Mouse (Mus musculus) frontal cortex, postnatal 25 days (tissue): ENCODE results near the gene 1700080E11Rik.
"Not testable (repeated sequence)": the region's sequence is repeated elsewhere in the genome, so short reads cannot be mapped to it uniquely, and the experiment has no call there.

Source experiments
- DNase-seq, 2 experiments: peaks; one replicate each; pipeline ENCODE4 v3.0.0; 2022; ENCODE audit warnings: low spot score in 2 of 2

Gene 1700080E11Rik

DNA sequence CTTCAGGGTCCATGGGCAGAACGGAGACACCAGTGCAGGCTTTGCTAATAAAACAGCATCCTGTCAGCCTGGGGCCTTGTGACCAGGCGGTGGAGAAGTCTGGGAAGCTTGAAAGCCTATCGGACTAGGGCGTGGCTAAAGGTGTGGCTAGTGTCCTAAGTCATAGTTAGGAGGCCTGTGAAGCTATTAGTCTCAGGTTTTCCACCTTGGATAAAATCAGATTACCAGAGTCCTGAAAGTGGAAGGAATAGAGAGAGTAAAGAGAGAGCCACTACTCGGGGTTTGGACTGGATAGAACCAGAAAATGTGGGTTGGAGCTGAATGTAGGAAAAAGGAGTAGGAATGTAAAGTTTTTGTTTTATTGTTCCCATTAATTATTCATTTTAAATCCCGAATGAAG, at the start of gene 1700080E11Rik:
Gene 1700080E11Rik (minus strand): TSS at position 101 of the 400 bp plus-strand sequence.
- DNase-seq: no peak

DNA sequence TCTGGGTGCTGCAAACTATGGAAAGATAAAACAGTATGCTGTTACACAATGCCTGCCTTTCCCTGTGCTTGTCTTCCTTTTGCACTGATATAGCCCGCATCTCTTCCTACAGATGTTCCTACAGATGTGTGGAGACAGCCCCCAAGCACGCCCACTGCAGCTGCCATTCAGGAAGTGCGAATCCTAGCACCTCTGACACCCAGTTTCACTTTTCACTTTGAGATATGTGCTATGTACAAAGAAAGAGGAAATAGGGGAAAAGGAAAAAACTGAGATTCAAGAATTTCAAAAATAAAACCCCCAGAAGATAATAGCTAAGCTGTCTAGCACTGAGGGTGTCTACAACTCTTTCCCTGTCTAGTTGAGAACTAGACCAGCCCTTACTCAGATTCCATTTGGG, 41.8 kb upstream of the 1700080E11Rik start:
- no peak for DNase-seq

DNA sequence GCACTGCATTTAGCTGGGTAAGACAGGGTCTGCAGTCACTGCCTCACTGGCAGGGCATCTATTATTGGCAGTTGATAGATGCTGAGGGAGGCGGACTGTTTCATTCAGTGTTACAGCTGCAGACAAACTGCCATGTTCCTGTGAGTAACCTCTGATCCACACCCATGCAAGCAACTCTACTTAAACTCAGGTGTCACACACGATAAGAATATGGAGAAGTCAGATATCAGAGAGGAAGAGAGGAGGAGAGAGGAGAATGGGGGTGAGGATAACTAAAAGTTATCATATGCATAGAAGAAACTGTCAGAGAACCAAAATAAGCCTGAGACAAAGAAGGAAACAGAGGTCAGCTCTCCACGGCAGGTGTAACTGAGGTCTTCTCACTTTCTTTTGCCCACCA, 37.5 kb upstream of the 1700080E11Rik start:
- no peak for DNase-seq

DNA sequence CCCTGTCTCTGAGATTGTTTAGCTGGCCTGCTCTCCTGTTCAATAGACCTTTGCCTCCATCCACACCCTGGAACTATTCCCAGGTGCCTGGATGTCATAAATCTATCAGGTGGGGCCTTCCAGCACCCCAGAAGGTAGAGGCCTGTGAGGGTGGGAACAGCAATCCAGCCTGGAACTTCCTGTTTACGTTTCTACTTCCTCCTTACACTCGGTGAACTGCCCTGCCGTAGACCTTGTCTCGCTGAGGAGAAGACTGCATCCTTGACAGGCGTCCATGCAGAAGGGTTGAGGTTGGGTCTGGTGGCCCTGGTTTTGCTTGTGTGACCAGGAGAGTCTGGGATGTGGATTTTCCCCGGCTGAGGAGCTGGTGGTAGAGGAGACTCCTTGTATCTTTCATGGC, 5.7 kb downstream of the 1700080E11Rik start:
- no peak for DNase-seq

DNA sequence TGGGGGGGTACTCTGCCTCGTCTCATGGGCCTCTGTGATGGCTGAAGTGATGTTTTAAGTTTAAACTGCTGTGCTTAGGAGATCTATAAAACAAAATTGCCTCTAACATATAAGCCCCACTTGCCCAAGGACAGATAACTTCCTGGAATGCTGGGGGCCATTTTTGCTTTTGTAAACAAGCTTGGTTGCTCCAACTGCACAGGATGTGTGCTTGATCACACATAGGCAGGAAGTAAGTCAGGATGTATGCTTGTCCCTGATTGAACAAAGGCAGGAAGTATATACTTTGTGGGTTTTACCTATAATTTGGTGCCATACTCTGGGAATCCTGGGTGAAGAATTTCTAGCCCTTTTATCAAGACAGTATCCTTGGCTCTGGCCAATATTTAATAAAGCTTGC, 8.5 kb downstream of the 1700080E11Rik start:
- no peak for DNase-seq

DNA sequence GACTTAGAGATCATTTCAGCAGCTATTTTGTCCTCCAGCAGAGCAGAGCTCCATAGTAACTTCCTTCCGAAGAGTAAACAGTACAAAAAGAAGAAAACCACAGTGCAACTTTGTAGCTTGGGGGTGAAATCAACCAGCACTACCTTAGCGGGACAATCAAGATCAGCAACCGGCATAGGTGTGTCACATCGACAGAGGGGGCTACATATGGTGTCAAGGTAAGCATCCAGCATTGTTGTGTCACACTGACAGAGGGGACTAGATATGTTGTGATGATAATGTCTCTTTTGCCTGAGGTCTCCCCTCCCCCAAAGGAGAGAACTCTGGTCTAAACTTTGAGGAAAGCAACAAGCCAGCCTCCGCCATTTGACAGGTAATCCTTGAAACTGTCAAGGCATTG, 10.4 kb downstream of the 1700080E11Rik start:
- no peak for DNase-seq

DNA sequence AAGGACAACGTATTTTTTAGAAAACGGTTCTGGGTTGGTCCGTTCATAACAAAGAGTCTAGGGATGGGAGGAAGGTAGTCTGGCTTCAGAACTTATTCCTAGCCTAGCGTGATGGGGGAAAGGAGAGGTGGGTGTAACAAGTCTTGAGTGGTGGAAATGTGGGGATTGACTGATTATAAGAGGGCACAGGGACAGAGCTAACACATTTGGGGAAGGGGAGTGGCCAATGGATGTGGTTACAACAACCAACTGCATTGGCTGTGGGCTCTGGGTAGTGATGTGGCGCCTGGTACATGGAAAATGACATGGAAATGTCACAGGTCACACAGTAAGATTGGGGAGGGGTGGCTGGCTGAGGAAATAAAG, 12.9 kb downstream of the 1700080E11Rik start:
- DNase-seq: no peak

DNA sequence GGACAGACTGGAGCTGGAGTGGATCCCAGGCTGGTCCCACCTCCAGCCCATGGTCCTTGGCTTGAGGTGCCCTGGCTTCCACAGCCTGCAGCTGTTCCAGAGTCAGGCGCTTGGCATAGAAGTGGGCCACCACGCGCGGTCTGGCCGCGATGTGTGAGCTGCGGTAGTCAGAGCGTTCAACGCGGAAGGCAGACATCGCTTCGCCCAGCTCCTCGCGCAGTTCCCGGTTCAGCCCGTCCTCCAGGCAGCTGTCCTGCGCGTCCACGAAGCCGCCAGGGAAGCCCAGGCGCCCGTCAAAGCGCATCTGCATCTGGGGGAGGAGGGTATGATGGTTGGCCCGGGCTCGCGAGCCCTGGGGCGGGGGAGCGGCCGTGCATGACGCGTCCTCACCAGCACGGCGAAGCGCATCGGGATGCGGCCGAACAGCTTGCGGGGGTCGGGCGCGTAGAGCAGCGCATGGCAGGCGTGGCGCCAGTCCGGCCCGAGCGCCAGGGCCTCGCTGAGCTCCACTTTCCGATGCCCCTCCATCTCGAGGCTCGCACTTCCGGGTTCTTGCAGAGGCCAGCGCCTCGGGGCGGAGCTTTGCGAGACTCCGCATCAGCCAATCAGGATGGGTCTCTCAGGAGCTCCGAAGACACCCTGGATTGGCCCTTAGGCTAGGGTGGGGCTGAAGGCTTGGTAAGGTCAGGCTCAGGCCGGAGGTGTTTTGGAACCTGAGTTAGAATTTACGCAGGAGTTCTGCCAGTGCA, 13.5 kb downstream of the 1700080E11Rik start, which contains the start of gene Nudt16:
Gene Nudt16 (minus strand): TSS at position 572 of the 749 bp plus-strand sequence.
- DNase-seq: peak; percentile 72 to 82

DNA sequence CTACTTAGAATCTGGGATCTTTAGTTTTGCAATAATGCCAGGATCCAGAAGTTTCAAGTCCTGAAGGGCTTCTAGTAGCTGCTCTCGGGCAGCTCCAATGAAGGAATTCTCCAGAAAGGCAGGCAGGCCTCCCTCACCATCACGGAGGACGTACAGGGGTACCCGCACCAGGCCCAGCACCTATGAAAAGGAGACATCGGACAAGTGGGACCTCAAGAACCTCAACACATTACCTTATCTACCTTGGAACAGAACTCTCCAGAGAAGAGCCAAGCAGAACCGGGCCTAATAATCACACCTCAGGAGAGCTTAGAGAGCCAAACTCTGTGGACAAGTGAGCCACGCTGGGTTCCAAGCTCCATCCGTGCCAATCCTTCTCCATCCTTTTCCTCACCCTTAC, 14.6 kb downstream of the 1700080E11Rik start:
- DNase-seq: no peak

DNA sequence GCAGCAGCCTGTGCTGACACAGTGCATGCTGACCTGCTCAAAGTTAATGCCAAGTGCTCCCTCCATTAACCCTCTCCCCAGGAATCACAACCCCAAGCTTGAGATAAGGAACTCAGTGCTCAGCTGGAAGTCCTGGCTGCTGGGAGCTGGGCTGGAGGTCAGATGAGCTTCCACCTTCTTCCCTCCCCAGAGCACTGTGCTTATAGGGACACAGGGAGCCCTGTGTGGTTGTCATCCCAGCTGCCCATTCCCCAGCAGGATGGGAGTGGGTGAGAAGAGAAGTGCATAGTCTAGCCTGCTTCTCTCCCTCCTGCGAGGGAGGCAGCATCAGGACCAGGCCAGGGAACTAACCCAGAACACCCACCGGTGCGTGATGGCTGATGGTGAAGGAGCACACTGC, 19.7 kb downstream of the 1700080E11Rik start:
- DNase-seq: not testable (repeated sequence)

DNA sequence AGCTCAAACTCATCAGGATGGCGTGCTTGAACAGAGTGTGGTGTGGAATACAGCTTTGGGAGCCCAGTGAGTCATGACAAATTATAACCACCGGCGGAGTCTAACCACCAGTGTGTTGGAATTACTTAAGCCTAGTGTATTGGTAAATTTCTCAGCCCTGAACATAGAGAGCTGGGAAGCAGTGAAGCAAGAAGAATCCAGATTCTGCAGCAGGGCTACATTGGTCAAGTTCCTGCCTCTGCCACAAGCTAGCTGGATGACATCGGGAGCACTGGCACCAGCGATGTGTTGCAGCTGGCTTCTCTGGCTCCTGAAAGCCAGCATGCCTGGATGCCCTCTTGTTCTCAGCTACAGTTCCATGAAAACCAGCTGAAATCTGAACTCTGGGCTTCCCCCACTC, 41.0 kb downstream of the 1700080E11Rik start:
- DNase-seq: no peak

DNA sequence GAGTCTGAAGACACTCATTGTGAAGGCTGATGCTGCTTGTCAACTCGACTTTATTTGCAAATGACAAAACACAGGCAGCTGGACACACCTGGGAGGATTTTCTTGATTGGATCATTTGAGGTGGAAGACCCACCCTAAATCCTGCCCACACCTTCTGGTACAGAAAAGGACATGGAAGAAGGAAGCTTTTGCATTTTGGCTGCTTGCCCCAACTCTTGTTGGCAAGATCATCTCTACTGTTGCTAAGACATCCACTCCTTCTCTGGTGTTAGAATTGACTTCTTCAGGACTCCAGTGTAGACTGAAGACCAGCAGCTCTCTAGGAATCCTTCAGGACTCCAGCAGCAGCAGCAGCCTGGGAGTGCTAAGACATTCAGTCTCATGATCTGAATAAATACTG, 43.0 kb downstream of the 1700080E11Rik start:
- peak in 1 of 2 experiments; percentile 25 for DNase-seq

DNA sequence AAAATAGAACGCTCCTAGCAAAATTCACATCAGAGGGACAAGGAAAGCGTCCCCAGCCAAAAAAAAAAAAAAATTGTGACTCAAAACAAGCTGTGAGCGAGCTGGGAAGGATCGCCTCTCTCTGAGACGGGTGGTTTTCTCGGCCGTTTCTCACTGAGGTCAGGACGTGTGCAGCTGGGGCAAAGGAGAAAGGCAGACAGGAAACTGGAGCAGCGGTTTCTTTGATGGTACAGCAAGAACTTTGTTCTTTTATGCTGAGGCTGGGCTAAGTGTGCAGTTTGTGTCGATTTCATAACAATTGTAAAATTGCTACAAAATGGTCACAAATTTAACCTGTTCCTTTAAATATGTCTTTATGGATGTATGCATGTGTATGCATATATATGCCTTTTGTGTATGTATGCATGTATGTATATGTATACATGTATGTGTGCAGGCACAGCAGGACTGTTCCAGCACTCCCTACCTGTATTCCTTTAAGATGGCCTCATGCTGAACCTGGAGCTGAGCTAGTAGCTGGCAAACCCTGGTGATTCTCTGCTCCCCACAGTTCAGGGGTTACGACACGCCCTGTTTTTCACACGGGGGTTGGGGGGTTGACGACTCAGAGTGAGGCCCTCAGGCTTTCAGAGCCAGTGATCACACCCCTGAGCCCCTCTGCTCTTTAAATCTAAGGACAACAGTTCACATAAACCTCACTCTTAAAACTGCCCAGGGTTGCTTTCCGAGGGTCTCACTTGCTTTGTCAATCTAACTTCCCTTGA, 43.9 kb downstream of the 1700080E11Rik start:
- no peak for DNase-seq
